Mouse (Mus musculus) hindbrain, embryonic 13.5 days (tissue): ENCODE results near the gene Gm36028. TPM values are rescaled to one million over a fixed set of nuclear protein-coding genes. Genes with fewer than 3 reads are reported as not detected.

ENCODE experiments used
- ATAC-seq: fragments of 200-750 bp; cut with Nextera tagmentation; 2 replicates; pipeline ENCODE4 v1.8.0; 2017; ENCODE audit warnings: moderate TSS enrichment; ENCODE audit not compliant: low FRiP score
- H3K27ac ChIP-seq: fragments of 300-500 bp; sonication (generic); 2 replicates; pipeline ENCODE4 v1.5.1; 2015; ENCODE audit warnings: inconsistent platforms, mild to moderate bottlenecking, moderate library complexity
- H3K27me3 ChIP-seq: fragments of 300-500 bp; sonication (generic); 2 replicates; pipeline ENCODE4 v1.6.1; 2015; ENCODE audit warnings: mild to moderate bottlenecking, inconsistent platforms
- H3K36me3 ChIP-seq: fragments of 300-500 bp; sonication (generic); 2 replicates; pipeline ENCODE4 v1.6.1; 2015; ENCODE audit warnings: mild to moderate bottlenecking, inconsistent platforms
- H3K4me1 ChIP-seq: fragments of 300-500 bp; sonication (generic); replicated peaks from 2 replicates; pipeline ENCODE4 v1.6.1; 2015; ENCODE audit warnings: inconsistent platforms
- H3K4me2 ChIP-seq: fragments of 300-500 bp; sonication (generic); 2 replicates; pipeline ENCODE4 v1.6.1; 2015; ENCODE audit warnings: inconsistent platforms, mild to moderate bottlenecking, moderate library complexity
- H3K4me3 ChIP-seq: fragments of 300-500 bp; sonication (generic); 2 replicates; pipeline ENCODE4 v1.5.1; 2015; ENCODE audit warnings: mild to moderate bottlenecking, inconsistent platforms
- H3K9ac ChIP-seq: fragments of 300-500 bp; sonication (generic); 2 replicates; pipeline ENCODE4 v1.6.1; 2015; ENCODE audit warnings: mild to moderate bottlenecking, inconsistent platforms
- H3K9me3 ChIP-seq: fragments of 300-500 bp; sonication (generic); 2 replicates; pipeline ENCODE4 v1.6.1; 2016; ENCODE audit warnings: inconsistent platforms
- WGBS: fragments of 180-500 bp; shearing (Covaris S2); methylation state at CpG from one replicate; pipeline ENCODE4 v1.1.7; 2015; 5-methylcytosine and 5-hydroxymethylcytosine counted together
- polyA plus RNA-seq: library from polyadenylated mRNA; unstranded; fragments of >200 nt; fragmentation: Nextera tagmentation; extraction: Ambion mirVana; gene quantifications from 2 replicates; pipeline ENCODE4 v1.2.1, GENCODE M21; 2015

Gene Gm36028
- polyA plus RNA-seq, 1 experiment from 2014 or later: not detected

DNA sequence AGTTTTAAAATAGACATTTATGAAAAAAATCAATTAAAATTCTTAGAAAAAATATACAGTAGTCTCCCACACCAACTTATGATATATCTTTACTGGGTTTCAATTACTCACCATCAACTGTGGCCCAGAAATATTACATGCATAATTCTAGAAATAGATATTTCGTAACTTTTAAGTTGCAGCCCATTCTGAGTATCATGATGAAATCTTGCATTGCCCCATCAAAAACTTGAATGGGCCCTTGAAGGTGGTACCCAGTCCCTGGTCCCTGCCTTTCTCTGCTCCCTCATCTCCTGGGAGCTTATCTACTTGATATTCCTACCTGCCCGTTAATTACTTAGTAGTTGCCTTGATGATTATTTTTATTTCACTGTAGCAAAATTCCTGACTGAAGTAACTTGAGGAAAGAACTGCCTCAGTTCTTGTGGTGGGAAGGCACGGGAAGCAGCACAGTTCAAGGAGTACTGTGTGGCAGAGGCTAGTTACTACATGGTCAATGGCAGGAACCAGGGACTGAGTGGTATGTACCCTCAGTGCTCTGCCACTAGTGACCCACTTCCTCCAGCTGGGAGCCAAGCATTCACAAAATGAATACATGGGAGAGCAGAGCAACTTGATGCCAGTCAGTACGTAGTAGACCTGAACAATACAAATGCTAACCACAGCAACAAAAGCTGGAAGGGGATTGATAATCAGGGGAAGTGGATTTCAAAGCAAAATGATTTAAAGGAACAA is 13.7 kb upstream of the Gm36028 start:
- H3K4me2 ChIP-seq: no peak overlapping the region
- peaks cover 19% of the 10 kb centered on the region for H3K36me3 ChIP-seq
- H3K9ac ChIP-seq: no peak overlapping the region
- no peak overlapping the region for H3K4me3 ChIP-seq
- 84% methylated on average over 4 of the region's 4 CpGs for WGBS
- 0 out of 2 replicates have a peak overlapping the region, but pooled peaks have one; percentile 0 for H3K27ac ChIP-seq
- no peak for ATAC-seq
- H3K27me3 ChIP-seq: no peaks in the 10 kb centered on the region
- H3K4me1 ChIP-seq: peaks cover 47% of the 10 kb centered on the region
- no peaks in the 10 kb centered on the region for H3K9me3 ChIP-seq

DNA sequence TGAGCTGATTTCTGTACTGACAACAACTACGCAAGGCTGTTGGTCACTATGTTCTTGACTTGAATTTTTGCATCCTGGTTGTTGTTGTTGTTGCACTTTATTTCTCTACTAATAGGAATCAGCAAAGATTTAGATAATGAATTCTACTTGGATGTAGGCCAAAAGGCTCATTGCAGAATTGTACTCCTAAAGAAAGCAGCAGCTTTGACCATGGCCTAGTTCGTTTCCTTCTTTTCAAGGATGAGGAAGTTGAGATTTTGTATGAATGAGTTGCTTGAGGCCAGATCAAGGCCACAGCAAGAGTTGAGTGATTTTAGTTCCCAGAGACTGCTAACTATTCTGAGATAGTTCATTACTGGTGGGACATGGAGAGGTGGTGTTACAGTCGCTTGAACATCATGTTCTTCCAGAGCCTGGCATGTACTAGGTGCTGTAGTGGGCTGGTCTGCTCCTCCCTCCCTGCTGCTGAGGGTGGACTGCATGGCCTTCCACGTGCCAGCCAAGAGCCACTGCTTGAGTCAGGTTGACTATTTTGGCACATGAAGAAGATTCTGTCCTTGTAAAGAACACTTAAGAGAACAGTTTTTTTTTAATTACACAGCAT is 10.3 kb upstream of the Gm36028 start:
- no peaks in the 10 kb centered on the region for H3K9me3 ChIP-seq

DNA sequence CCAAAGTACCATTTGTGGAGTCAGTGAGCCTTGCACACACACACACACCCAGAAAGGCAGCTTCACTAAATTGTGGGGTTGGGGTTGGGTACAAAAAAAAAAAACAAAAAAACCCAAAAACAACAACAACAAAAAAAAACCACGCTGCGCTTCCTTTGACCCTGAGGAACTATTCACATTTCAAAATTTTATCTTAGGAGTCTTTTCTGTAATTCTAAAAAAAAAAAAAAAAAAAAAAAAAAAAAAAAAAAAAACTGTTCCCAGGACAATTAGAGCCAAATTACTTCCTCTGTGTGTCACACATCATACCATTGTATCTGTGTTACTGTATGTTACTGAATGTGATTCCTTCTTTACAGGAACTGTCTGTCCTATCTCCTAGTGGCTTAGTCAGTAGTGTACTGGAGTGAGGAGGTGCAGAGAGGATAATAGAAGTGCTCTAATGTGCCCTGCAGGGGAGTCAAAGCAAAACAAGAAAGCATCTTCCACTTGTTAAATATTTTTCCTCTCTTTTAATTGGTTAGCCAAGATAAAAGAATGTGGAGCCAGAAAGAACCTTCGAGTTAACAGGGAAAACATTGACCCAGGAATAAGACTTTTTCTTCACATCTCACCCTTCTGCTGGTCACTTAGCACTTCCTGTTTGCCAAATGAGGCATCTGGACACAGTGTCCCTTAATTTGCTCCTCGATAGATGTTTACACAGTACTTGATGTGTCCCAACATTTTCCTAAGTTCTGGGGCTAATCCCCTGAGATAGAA is 8.7 kb upstream of the Gm36028 start:
- Histone ChIP-seq H3K36me3 (no peaks in the 10 kb centered on the region), H3K4me2 (peak overlapping the region; percentile 64), H3K27ac (peak overlapping the region; percentile 100), H3K4me3 (peak overlapping the region; percentile 99), H3K9me3 (no peaks in the 10 kb centered on the region), H3K9ac (peak overlapping the region; percentile 100), H3K4me1 (peaks cover 39% of the 10 kb centered on the region), H3K27me3 (no peaks in the 10 kb centered on the region)
- WGBS: 34% methylated on average over 4 of the region's 4 CpGs
- ATAC-seq: no peak

More for the DNA sequence above, 10.3 kb upstream of the Gm36028 start:
- Histone ChIP-seq H3K4me1 (peaks cover 44% of the 10 kb centered on the region), H3K4me2 (peak overlapping the region; percentile 64), H3K4me3 (no peak overlapping the region; the same call in 1 of the 2 replicates), H3K36me3 (no peaks in the 10 kb centered on the region), H3K9ac (no peak overlapping the region), H3K27ac (no peak overlapping the region), H3K27me3 (no peaks in the 10 kb centered on the region)
- 74% methylated on average over 4 of the region's 4 CpGs for WGBS
- no peak for ATAC-seq

DNA sequence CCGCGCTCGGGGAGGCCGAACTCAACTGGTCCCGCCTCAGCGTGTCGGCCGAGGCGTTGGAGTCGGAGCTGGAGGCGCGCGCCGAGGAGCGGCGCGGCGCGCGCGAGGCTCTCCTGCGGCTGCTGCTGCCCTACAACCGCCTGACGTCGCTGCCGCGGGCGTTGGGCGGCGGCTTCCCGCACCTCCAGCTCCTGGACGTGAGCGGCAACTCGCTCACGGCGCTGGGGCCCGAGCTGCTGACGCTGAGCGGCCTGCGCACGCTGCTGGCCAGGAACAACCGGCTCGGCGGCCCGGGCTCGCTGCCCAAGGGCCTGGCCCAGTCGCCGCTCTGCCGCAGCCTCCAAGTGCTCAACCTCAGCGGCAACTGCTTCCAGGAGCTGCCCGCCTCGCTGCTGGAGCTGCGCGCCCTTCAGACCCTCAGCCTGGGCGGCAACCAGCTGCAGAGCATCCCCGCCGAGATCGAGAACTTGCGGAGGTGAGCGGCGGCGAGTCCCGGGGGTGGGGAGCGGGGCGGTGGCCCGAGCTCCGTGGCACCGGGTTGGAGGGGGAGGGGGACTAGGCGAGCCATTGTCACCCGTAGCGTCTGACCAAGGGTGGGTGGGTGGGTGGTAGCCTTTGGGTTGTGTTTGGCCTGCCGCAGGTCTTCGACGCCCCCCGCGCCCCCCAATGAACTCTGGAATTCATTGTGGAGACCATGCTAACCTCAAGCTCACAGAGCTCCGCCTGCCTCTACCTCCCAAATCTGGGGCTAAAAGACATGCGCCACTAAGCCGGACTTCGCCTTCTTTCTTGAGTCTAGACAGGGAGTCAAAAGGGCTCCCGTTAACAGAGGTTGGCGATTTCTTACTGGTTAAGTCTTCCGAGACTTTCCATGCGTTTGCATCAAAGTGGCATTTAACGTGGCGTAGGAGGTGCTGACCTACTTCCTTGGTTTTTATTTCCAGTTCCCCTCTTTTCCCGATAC is 7.8 kb upstream of the Gm36028 start:
- no peaks in the 10 kb centered on the region for H3K36me3 ChIP-seq
- no peaks in the 10 kb centered on the region for H3K27me3 ChIP-seq
- H3K4me1 ChIP-seq: peaks cover 37% of the 10 kb centered on the region
- peak overlapping the region; percentile 100 for H3K27ac ChIP-seq
- H3K4me2 ChIP-seq: peak overlapping the region; percentile 64
- peak; percentile 86 for ATAC-seq
- WGBS: under 1% methylated on average over 77 of the region's 87 CpGs
- peak overlapping the region; percentile 100 for H3K9ac ChIP-seq
- peak overlapping the region; percentile 99 for H3K4me3 ChIP-seq
- H3K9me3 ChIP-seq: no peaks in the 10 kb centered on the region

DNA sequence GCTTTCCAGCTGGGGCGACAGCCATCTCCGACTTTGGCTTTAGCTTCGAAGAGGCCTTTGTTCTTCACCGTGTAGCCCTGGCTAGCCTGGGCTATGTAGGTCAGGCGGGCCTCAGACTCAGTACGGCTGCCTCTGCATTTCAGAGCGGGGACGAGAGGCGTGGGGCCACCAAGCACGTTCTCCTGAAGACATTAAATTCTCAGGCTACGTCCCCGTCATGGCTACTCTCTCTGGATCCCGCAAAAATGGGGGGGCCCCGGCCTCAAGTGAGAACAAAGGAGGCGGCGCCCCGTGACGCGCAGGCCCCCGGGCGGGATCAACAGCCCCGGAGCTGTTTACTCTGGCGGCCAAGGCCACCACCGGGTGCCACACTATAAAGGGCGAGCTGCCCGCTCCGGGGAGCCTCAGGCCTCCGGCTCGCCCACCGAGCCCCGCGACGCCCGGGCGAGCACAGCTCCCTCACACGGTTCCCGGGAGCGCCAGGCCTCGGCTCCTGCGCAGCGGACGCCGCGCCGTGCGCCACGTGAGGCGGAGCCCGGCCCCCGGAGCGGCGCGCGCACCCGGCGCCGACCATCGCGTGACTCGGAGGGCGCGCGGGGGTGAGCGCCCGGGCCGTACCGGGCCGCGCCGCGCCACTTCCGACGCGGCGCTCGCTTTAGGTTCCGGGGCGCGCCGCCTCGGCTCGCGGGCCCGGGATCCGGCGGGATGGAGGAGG is 7.0 kb upstream of the Gm36028 start, which contains the start of gene Lrrc58:
Lrrc58 (plus strand) TSS at position 599 of the 715 bp plus-strand sequence.
- peak within 1 kb of the TSS; percentile 64 for H3K4me2 ChIP-seq
- H3K4me1 ChIP-seq: peaks cover 31% of the 10 kb centered on the region
- WGBS: under 1% methylated on average over 85 of the region's 86 CpGs
- peak; percentile 93 for ATAC-seq
- H3K9ac ChIP-seq: peak within 1 kb of the TSS; percentile 100
- H3K27me3 ChIP-seq: no peaks in the 10 kb centered on the region
- peak within 1 kb of the TSS; percentile 100 for H3K27ac ChIP-seq
- no peaks in the 10 kb centered on the region for H3K36me3 ChIP-seq
- peak within 1 kb of the TSS; percentile 99 for H3K4me3 ChIP-seq
- no peaks in the 10 kb centered on the region for H3K9me3 ChIP-seq

DNA sequence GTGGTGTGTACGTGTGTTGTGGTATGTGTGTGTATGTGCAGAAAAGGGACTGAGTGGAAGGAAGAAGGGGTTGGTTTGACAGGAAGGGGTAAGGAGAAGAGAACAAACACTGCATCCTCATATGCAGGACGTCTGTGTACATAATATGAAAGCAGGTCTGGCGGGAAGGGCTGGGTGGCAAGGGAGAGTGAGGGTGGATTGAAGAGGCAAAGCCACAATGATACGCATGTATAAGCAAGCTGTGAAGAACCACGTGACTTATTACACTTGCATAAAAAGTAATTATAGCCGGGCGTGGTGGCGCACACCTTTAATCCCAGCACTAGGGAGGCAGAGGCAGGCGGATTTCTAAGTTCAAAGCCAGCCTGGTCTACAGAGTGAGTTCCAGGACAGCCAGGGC is 4.9 kb upstream of the Gm36028 start:
- 84% methylated on average over 9 of the region's 9 CpGs for WGBS
- Histone ChIP-seq H3K27ac (no peak overlapping the region), H3K9ac (no peak overlapping the region), H3K36me3 (no peaks in the 10 kb centered on the region), H3K4me1 (peaks cover 17% of the 10 kb centered on the region), H3K4me3 (no peak overlapping the region), H3K27me3 (no peaks in the 10 kb centered on the region), H3K4me2 (no peak overlapping the region), H3K9me3 (no peaks in the 10 kb centered on the region)
- ATAC-seq: no peak

DNA sequence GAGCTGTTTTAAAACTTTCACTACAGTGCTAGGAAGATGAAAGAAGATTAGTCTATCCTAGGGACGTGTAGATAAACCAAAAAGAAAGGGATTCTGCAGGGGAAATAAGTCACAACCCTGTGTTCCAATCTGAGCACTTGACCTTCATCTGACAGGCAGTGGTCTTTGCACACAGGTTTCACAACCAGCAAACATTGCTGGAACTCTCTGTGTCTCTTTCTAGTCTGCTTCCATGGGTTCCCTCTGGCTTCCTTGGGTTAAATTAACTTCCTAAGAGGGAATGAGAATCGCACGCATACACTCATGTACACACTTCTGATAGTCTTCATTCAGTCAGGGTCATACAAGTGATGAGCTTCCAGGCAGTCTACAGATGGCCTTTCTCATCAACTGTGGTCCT is 2.9 kb upstream of the Gm36028 start:
- no peak overlapping the region for H3K4me3 ChIP-seq
- ATAC-seq: no peak
- 85% methylated on average over 3 of the region's 3 CpGs for whole genome bisulfite sequencing

DNA sequence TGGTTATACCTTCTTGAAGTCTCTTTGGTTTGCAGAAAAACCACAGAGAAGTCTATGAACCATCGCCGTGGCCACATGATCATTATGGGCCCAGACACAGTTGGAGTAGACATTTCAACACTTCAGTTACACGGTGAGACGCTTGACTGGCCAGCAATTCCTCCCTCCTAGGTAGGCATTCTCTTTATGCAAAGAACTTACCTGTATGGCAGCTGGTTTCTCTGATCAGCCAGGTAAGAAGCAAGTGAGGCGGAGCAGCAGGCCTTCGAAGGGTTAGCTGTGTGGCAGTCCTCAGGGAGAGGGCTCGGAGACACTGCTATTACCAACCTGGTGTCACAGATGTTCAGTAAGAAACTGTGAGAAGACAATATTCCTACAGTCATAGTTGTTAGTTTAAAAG is 733 bp downstream of the Gm36028 start:
- H3K27ac ChIP-seq: no peak overlapping the region
- H3K36me3 ChIP-seq: no peaks in the 10 kb centered on the region
- WGBS: 76% methylated on average over 7 of the region's 7 CpGs
- no peak for ATAC-seq
- H3K9me3 ChIP-seq: no peaks in the 10 kb centered on the region
- H3K9ac ChIP-seq: no peak overlapping the region
- peaks cover 5% of the 10 kb centered on the region; the same call in 1 of the 2 replicates for H3K4me1 ChIP-seq
- no peak overlapping the region for H3K4me3 ChIP-seq
- H3K27me3 ChIP-seq: no peaks in the 10 kb centered on the region
- H3K4me2 ChIP-seq: no peak overlapping the region

More for the DNA sequence above, 2.9 kb upstream of the Gm36028 start:
- Histone ChIP-seq H3K4me1 (peaks cover 5% of the 10 kb centered on the region), H3K9me3 (no peaks in the 10 kb centered on the region), H3K27me3 (no peaks in the 10 kb centered on the region), H3K9ac (no peak overlapping the region), H3K36me3 (no peaks in the 10 kb centered on the region), H3K27ac (no peak overlapping the region), H3K4me2 (no peak overlapping the region)

DNA sequence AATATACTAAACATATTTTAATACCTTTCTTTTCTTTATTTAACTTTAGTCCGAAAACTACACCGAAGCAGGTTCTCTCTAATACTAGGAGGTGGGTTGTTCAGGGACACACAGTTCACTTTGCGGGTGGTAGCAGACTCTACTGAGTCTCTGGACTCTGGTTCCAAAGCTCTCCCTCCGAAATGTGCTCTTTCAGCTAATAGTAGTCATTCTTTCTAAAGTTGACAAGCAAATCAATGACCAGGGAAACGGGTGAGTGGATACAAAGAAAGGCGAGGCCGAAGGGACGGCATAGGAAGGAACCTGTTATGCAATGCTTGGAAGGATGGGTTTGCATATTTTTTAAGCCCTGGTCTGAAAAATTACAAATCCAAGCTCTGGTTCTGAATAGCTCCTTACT is 3.5 kb downstream of the Gm36028 start:
- Histone ChIP-seq H3K4me1 (peaks cover 5% of the 10 kb centered on the region; the same call in 1 of the 2 replicates), H3K36me3 (no peaks in the 10 kb centered on the region), H3K9ac (no peak overlapping the region), H3K4me3 (no peak overlapping the region), H3K27ac (no peak overlapping the region), H3K9me3 (no peaks in the 10 kb centered on the region), H3K27me3 (no peaks in the 10 kb centered on the region), H3K4me2 (no peak overlapping the region)
- WGBS: 48% methylated on average over 8 of the region's 8 CpGs
- no peak for ATAC-seq

DNA sequence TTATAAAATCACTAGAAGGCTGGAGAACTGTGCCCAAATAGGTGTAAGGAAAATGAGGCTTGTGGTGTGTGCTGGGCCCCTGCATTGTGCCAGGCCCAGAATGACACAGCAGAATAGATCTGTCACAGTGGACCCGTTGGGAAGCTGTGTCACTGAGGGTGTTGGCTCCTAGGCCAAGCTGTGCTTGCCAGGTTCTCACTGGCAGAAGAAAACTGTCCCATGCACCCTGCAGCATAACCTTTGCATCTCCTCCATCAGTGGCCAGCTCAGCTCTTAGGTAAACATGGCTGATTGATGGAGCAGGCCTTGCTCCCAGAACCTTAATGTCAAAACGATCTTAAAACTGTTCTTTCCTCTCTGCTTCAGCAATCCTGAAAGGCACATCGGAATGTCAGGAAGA is 4.6 kb downstream of the Gm36028 start:
- Histone ChIP-seq H3K36me3 (no peaks in the 10 kb centered on the region), H3K9ac (no peak overlapping the region), H3K4me3 (no peak overlapping the region), H3K4me2 (no peak overlapping the region), H3K4me1 (peaks cover 5% of the 10 kb centered on the region; the same call in 1 of the 2 replicates), H3K9me3 (no peaks in the 10 kb centered on the region), H3K27ac (no peak overlapping the region), H3K27me3 (no peaks in the 10 kb centered on the region)
- WGBS: 72% methylated on average over 3 of the region's 3 CpGs
- no peak for ATAC-seq

DNA sequence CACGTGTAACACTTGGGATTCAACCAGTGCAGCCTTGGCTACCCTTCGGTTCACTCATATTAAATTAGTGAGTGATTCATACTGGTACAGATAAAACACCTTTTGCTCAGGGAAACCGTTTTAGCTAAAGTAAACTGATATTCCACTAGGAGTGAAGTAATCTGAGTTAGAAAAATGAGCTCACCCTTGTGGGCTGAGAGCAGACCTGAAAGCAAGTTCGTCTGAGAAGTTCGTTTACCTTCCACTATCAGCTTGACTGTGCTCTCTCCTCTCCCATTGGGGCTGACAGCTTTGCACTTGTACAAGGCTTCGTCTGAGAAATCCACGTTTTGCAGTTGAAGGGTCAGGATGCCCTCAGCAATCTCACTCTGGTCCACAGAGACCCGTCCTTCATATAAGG is 5.4 kb downstream of the Gm36028 start:
- Histone ChIP-seq H3K4me2 (no peak overlapping the region), H3K36me3 (no peaks in the 10 kb centered on the region), H3K9me3 (no peaks in the 10 kb centered on the region), H3K27ac (no peak overlapping the region), H3K27me3 (no peaks in the 10 kb centered on the region), H3K9ac (no peak overlapping the region), H3K4me3 (no peak overlapping the region), H3K4me1 (peaks cover 5% of the 10 kb centered on the region; the same call in 1 of the 2 replicates)
- no peak for ATAC-seq
- 79% methylated on average over 8 of the region's 8 CpGs for WGBS
